Mouse (Mus musculus): ENCODE measurements around the gene Gpr37l1. TPM values are rescaled to one million over a fixed set of nuclear protein-coding genes. Genes with fewer than 3 reads are reported as not detected.

Gene Gpr37l1
- polyA plus RNA-seq (2012; rRNA removed; ENCODE audit: low replicate concordance), result 2.1 and 2.8 TPM in 2 replicates

DNA sequence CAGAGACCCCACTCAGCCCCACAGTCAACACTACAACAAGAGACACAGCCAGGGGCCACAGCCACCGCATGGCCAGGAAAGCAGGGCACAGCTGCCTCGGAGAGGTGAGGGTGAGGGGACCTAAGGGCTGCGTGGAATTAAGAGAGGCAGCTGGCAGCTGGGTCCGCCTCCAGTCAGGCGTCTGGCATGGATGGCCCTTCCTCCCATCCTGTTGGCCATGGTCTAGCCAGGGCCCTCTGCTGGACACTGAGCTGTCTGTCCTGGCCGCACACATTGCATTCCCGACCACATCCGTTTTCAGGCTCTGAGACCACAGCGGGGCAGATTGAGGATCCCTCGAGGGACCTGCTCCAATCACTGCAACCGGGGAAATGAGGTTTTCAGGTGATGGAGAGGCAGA, at the start of gene Gpr37l1:
Gpr37l1 (minus strand) TSS at position 247 of the 400 bp plus-strand sequence.

GRCm38 (mm10) chr1:135146077-135146945, 21.2 kb downstream of the Gpr37l1 start, which contains the start of gene Arl8a:
TSS of gene Arl8a (plus strand) at chr1:135146824.

GRCm38 (mm10) chr1:135132473-135132872, 35.0 kb downstream of the Gpr37l1 start, which contains the start of gene Ptpn7:
TSS of gene Ptpn7 (plus strand) at chr1:135132700.

Other genes starting within 250 kb of the Gpr37l1 start
- 7.6 and 11.9 TPM in 2 replicates for gene Ppp1r12b, start 211.7 kb downstream of the Gpr37l1 start, polyA plus RNA-seq (2012; rRNA removed; ENCODE audit: low replicate concordance)
- 0.70 and 5.1 TPM in 2 replicates for gene Ube2t, start 205.1 kb downstream of the Gpr37l1 start, polyA plus RNA-seq (2012; rRNA removed; ENCODE audit: low replicate concordance)
- gene Lgr6, start 62.4 kb downstream of the Gpr37l1 start, polyA plus RNA-seq (2012; rRNA removed; ENCODE audit: low replicate concordance), result 0.32 TPM in 1 of 2 replicates, not detected in the other
- gene Ptpn7, start 35.0 kb downstream of the Gpr37l1 start, polyA plus RNA-seq (2012; rRNA removed; ENCODE audit: low replicate concordance), result 2.9 and 4.0 TPM in 2 replicates
- gene Arl8a, start 20.9 kb downstream of the Gpr37l1 start, polyA plus RNA-seq (2012; rRNA removed; ENCODE audit: low replicate concordance), result 40.2 and 76.9 TPM in 2 replicates
- 221 and 254 TPM in 2 replicates for gene Elf3, start 90.9 kb upstream of the Gpr37l1 start, polyA plus RNA-seq (2012; rRNA removed; ENCODE audit: low replicate concordance)
- gene Rnpep, start 116.4 kb upstream of the Gpr37l1 start, polyA plus RNA-seq (2012; rRNA removed; ENCODE audit: low replicate concordance), result 76.4 and 161 TPM in 2 replicates
- gene Timm17a, start 146.1 kb upstream of the Gpr37l1 start, polyA plus RNA-seq (2012; rRNA removed; ENCODE audit: low replicate concordance), result 49.5 and 49.7 TPM in 2 replicates
- 10.5 and 12.8 TPM in 2 replicates for gene Lmod1, start 157.1 kb upstream of the Gpr37l1 start, polyA plus RNA-seq (2012; rRNA removed; ENCODE audit: low replicate concordance)
- gene Shisa4, start 207.6 kb upstream of the Gpr37l1 start, polyA plus RNA-seq (2012; rRNA removed; ENCODE audit: low replicate concordance), result 5.5 and 7.3 TPM in 2 replicates